Mouse (Mus musculus) lung, postnatal 10 days (tissue): ENCODE measurements at regions not wholly inside any gene's neighbourhood (a gene's known extent, or its start where the extent isn't known, plus 50 kb on each side); places are given as distances from the start of the nearest gene placed in this dataset.
A peak's percentile ranks its signal among the peaks of the same experiment; 100 is the strongest.

Source experiments
- DNase-seq: peaks from one replicate; pipeline ENCODE4 v3.0.0; 2021

GRCm38 (mm10) chr10:97090254-97090653 lies 389.2 kb upstream of the Dcn start:
- DNase-seq: no peak

- DNase-seq: no peak
These were observed 385.5 kb upstream of the Dcn start for GRCm38 (mm10) chr10:97093886-97094285.

GRCm38 (mm10) chr10:97114501-97114900 lies 364.9 kb upstream of the Dcn start:
- no peak for DNase-seq

GRCm38 (mm10) chr10:97122693-97123092 lies 356.7 kb upstream of the Dcn start:
- no peak for DNase-seq

- no peak for DNase-seq
These were observed 337.8 kb upstream of the Dcn start for GRCm38 (mm10) chr10:97141561-97141960.

- DNase-seq: no peak
These were observed 320.6 kb upstream of the Dcn start for GRCm38 (mm10) chr10:97158561-97159395.

GRCm38 (mm10) chr10:97159396-97159760 lies 320.0 kb upstream of the Dcn start:
- DNase-seq: no peak

GRCm38 (mm10) chr10:97159831-97160575 lies 319.4 kb upstream of the Dcn start:
- peak; percentile 75 for DNase-seq

- peak; percentile 28 for DNase-seq
These were observed 318.5 kb upstream of the Dcn start for GRCm38 (mm10) chr10:97160892-97161291.

- DNase-seq: no peak
These were observed 300.9 kb upstream of the Dcn start for GRCm38 (mm10) chr10:97178468-97178867.

- DNase-seq: no peak
These were observed 289.7 kb upstream of the Dcn start for GRCm38 (mm10) chr10:97189696-97190095.

- no peak for DNase-seq
These were observed 268.1 kb upstream of the Dcn start for GRCm38 (mm10) chr10:97211238-97211695.

- DNase-seq: no peak
These were observed 267.5 kb upstream of the Dcn start for GRCm38 (mm10) chr10:97211785-97212398.

GRCm38 (mm10) chr10:97219474-97219873 lies 259.9 kb upstream of the Dcn start:
- DNase-seq: peak; percentile 48

GRCm38 (mm10) chr10:97220431-97220830 lies 259.0 kb upstream of the Dcn start:
- DNase-seq: no peak

- DNase-seq: no peak
These were observed 243.8 kb upstream of the Dcn start for GRCm38 (mm10) chr10:97235631-97236030.

- no peak for DNase-seq
These were observed 237.9 kb upstream of the Dcn start for GRCm38 (mm10) chr10:97241476-97241875.

GRCm38 (mm10) chr10:97245674-97246073 lies 233.7 kb upstream of the Dcn start:
- no peak for DNase-seq

GRCm38 (mm10) chr10:97248522-97248921 lies 230.9 kb upstream of the Dcn start:
- no peak for DNase-seq

GRCm38 (mm10) chr10:97249760-97250159 lies 229.6 kb upstream of the Dcn start:
- DNase-seq: no peak

- no peak for DNase-seq
These were observed 229.2 kb upstream of the Dcn start for GRCm38 (mm10) chr10:97250167-97250566.

- DNase-seq: peak; percentile 47
These were observed 213.4 kb upstream of the Dcn start for GRCm38 (mm10) chr10:97265959-97266517.

- no peak for DNase-seq
These were observed 197.0 kb upstream of the Dcn start for GRCm38 (mm10) chr10:97282416-97282815.
